ENCODE assay signal across 8 mouse cellular contexts in genomic region chr8:57321898-57322895, GRCm38 (mm10). TPM values are rescaled to one million over a fixed set of nuclear protein-coding genes. Genes with fewer than 3 reads are reported as not detected.
DNase-seq lines count a peak whose midpoint lies in the region; ATAC-seq and TF ChIP-seq lines count a peak whose summit lies in the region.

No protein-coding gene starts in this region.

- peak; percentile 52 for DNase-seq in brain, embryonic 14.5 days (ENCODE audit: low read depth)
- DNase-seq in hindbrain, embryonic 11.5 days (ENCODE audit: low spot score), result no peak
- peak; percentile 97 for DNase-seq in midbrain, embryonic 11.5 days (ENCODE audit: low spot score, missing footprints)
- DNase-seq in layer of hippocampus, postnatal 14 days (ENCODE audit: low spot score in 2 of 2), result no peak
- no peak for DNase-seq in ovary, postnatal 10 days (ENCODE audit: low spot score)
- DNase-seq in urinary bladder, postnatal 10 days (ENCODE audit: low spot score), result no peak

- TF ChIP-seq POLR2A in brain, embryonic 14.5 days (IDR thresholded peaks at IDR 0.05; ENCODE audit: borderline replicate concordance, extremely low read depth, insufficient read depth, insufficient read length, poor library complexity, severe bottlenecking), result no peak

- peak; percentile 45; the same call in 1 of the 2 replicates for ATAC-seq in embryonic facial prominence, embryonic 13.5 days (ENCODE audit: insufficient number of reproducible peaks, insufficient read depth, low FRiP score, low TSS enrichment, low read depth)
- peak; percentile 46 for ATAC-seq in hindbrain, embryonic 11.5 days (ENCODE audit: low FRiP score)
- peak; percentile 65; the same call in 1 of the 2 replicates for ATAC-seq in midbrain, embryonic 11.5 days (ENCODE audit: low FRiP score)
- ATAC-seq in frontal cortex, adult (ENCODE audit: low TSS enrichment), result no peak

- H3K27ac ChIP-seq in embryonic facial prominence, embryonic 13.5 days, result peak overlapping the region; percentile 87
- no peak overlapping the region for H3K27ac ChIP-seq in hindbrain, embryonic 11.5 days (ENCODE audit: low read depth, low read length)
- H3K27ac ChIP-seq in midbrain, embryonic 11.5 days (ENCODE audit: low read depth, low read length), result no peak overlapping the region

- H3K36me3 ChIP-seq in embryonic facial prominence, embryonic 13.5 days, result no peaks in the 10 kb centered on the region
- H3K36me3 ChIP-seq in hindbrain, embryonic 11.5 days (ENCODE audit: control insufficient read depth, insufficient read depth, low read length), result no peaks in the 10 kb centered on the region
- no peaks in the 10 kb centered on the region for H3K36me3 ChIP-seq in midbrain, embryonic 11.5 days (ENCODE audit: control insufficient read depth, insufficient read depth, low read length)

- H3K27me3 ChIP-seq in embryonic facial prominence, embryonic 13.5 days, result peaks cover 98% of the 10 kb centered on the region
- H3K27me3 ChIP-seq in hindbrain, embryonic 11.5 days (ENCODE audit: control insufficient read depth, insufficient read depth, low read length), result peaks cover 91% of the 10 kb centered on the region
- peaks cover 95% of the 10 kb centered on the region for H3K27me3 ChIP-seq in midbrain, embryonic 11.5 days (ENCODE audit: control insufficient read depth, insufficient read depth, low read length)

- no peak for TF ChIP-seq CTCF in brain, embryonic 14.5 days (IDR thresholded peaks at IDR 0.05; ENCODE audit: borderline replicate concordance, extremely low read depth, insufficient read depth, insufficient read length)

- H3K9ac ChIP-seq in embryonic facial prominence, embryonic 13.5 days, result peak overlapping the region; percentile 78
- H3K9ac ChIP-seq in hindbrain, embryonic 11.5 days (ENCODE audit: low read depth, low read length), result no peak overlapping the region
- no peak overlapping the region for H3K9ac ChIP-seq in midbrain, embryonic 11.5 days (ENCODE audit: low read length)

- under 1% methylated on average over 57 of the region's 64 CpGs for WGBS in embryonic facial prominence, embryonic 13.5 days
- under 1% methylated on average over 48 of the region's 64 CpGs for whole genome bisulfite sequencing in hindbrain, embryonic 11.5 days
- under 1% methylated on average over 64 of the region's 64 CpGs for WGBS in midbrain, embryonic 11.5 days

- H3K9me3 ChIP-seq in embryonic facial prominence, embryonic 13.5 days, result no peaks in the 10 kb centered on the region
- no peaks in the 10 kb centered on the region for H3K9me3 ChIP-seq in hindbrain, embryonic 11.5 days (ENCODE audit: control insufficient read depth, low read length)
- no peaks in the 10 kb centered on the region for H3K9me3 ChIP-seq in midbrain, embryonic 11.5 days (ENCODE audit: control insufficient read depth, low read length)

- H3K4me3 ChIP-seq in embryonic facial prominence, embryonic 13.5 days, result peak overlapping the region; percentile 54
- peak overlapping the region; percentile 29 for H3K4me3 ChIP-seq in hindbrain, embryonic 11.5 days (ENCODE audit: low read depth, low read length)
- H3K4me3 ChIP-seq in midbrain, embryonic 11.5 days (ENCODE audit: low read depth, low read length), result peak overlapping the region; percentile 39

- H3K4me2 ChIP-seq in embryonic facial prominence, embryonic 13.5 days, result peak overlapping the region; percentile 66
- H3K4me2 ChIP-seq in hindbrain, embryonic 11.5 days (replicated peaks; ENCODE audit: low read depth, low read length), result peak overlapping the region; percentile 43
- peak overlapping the region; percentile 63 for H3K4me2 ChIP-seq in midbrain, embryonic 11.5 days

- peaks cover 14% of the 10 kb centered on the region for H3K4me1 ChIP-seq in embryonic facial prominence, embryonic 13.5 days
- peaks cover 8% of the 10 kb centered on the region; the same call in 1 of the 2 replicates for H3K4me1 ChIP-seq in hindbrain, embryonic 11.5 days (replicated peaks; ENCODE audit: control insufficient read depth, insufficient read depth, low read length)
- H3K4me1 ChIP-seq in midbrain, embryonic 11.5 days (ENCODE audit: control insufficient read depth, insufficient read depth, low read length), result peaks cover 8% of the 10 kb centered on the region

RNA-seq across cellular contexts. Expression of gene Hand2, which starts 1.4 kb away (rescaled TPM):
- polyA plus RNA-seq in brain, embryonic 14.5 days (2012; rRNA removed), result 0.07 and 0.29 TPM in 2 replicates
- polyA plus RNA-seq in embryonic facial prominence, embryonic 13.5 days (2015; fragmentation: Nextera tagmentation; extraction: Ambion mirVana), result 2.8 and 8.3 TPM in 2 replicates
- polyA plus RNA-seq in hindbrain, embryonic 11.5 days (2014; fragmentation: Nextera tagmentation; extraction: Ambion mirVana), result 0.10 TPM in 1 of 2 replicates, not detected in the other
- polyA plus RNA-seq in midbrain, embryonic 11.5 days (2014; fragmentation: Nextera tagmentation; extraction: Ambion mirVana), result not detected in 2 replicates
- total RNA-seq in layer of hippocampus, postnatal 14 days (2021), result not detected

Comparison
In these comparisons a context has a peak if more than half of its experiments do, and no peak if none do; other contexts are left out.
1. DNase-seq: peak in brain, embryonic 14.5 days (single experiment) and midbrain, embryonic 11.5 days (single experiment); none in hindbrain, embryonic 11.5 days (single experiment), layer of hippocampus, postnatal 14 days (0 of 2), ovary, postnatal 10 days (single experiment) and urinary bladder, postnatal 10 days (single experiment).
2. Peak in every context shown above with its lines, with median percentiles within 50 percentile points of each other: H3K4me2 ChIP-seq and H3K4me3 ChIP-seq.